Mouse (Mus musculus): ENCODE measurements around the gene Fgf11.

- TF ChIP-seq POLR2A (IDR thresholded peaks at IDR 0.05; ENCODE audit: insufficient read depth, low read depth, low read length) (no peak), CTCF (IDR thresholded peaks at IDR 0.05; ENCODE audit: insufficient read depth, low read depth, low read length) (no peak)
These were observed 23.2 kb downstream of the Fgf11 start for GRCm38 (mm10) chr11:69778258-69778982.
